Mouse (Mus musculus) hindbrain, embryonic 11.5 days (tissue): ENCODE data around the gene Nfkbia. TPM values are rescaled to one million over a fixed set of nuclear protein-coding genes. Genes with fewer than 3 reads are reported as not detected.

Source experiments
- ATAC-seq: fragments of 200-750 bp; cut with Nextera tagmentation; 2 replicates; pipeline ENCODE4 v1.8.0; 2017; ENCODE audit warnings: mild to moderate bottlenecking, moderate TSS enrichment, moderate library complexity; ENCODE audit not compliant: low FRiP score
- DNase-seq: peaks from one replicate; pipeline ENCODE4 v3.0.0-alpha.2; 2015; ENCODE audit warnings: low spot score
- H3K27ac ChIP-seq: fragments of 300-500 bp; sonication (generic); 2 replicates; pipeline ENCODE4 v1.5.1; 2014; ENCODE audit warnings: mild to moderate bottlenecking, low read depth, low read length
- H3K27me3 ChIP-seq: fragments of 300-500 bp; sonication (generic); 2 replicates; pipeline ENCODE4 v1.6.1; 2014; ENCODE audit warnings: mild to moderate bottlenecking, low read length, moderate library complexity, mixed read lengths; ENCODE audit not compliant: control insufficient read depth, insufficient read depth
- H3K36me3 ChIP-seq: fragments of 300-500 bp; sonication (generic); 2 replicates; pipeline ENCODE4 v1.6.1; 2014; ENCODE audit warnings: mild to moderate bottlenecking, low read length, moderate library complexity, mixed read lengths; ENCODE audit not compliant: control insufficient read depth, insufficient read depth
- H3K4me1 ChIP-seq: fragments of 300-500 bp; sonication (generic); replicated peaks from 2 replicates; pipeline ENCODE4 v1.6.1; 2014; ENCODE audit warnings: low read length, mixed read lengths; ENCODE audit not compliant: control insufficient read depth, insufficient read depth
- H3K4me2 ChIP-seq: fragments of 300-500 bp; sonication (generic); replicated peaks from 2 replicates; pipeline ENCODE4 v1.6.1; 2014; ENCODE audit warnings: mild to moderate bottlenecking, low read depth, low read length
- H3K4me3 ChIP-seq: fragments of 300-500 bp; sonication (generic); 2 replicates; pipeline ENCODE4 v1.5.1; 2014; ENCODE audit warnings: low read depth, low read length
- H3K9ac ChIP-seq: fragments of 300-500 bp; sonication (generic); 2 replicates; pipeline ENCODE4 v1.6.1; 2014; ENCODE audit warnings: low read depth, low read length
- H3K9me3 ChIP-seq: fragments of 300-500 bp; sonication (generic); 2 replicates; pipeline ENCODE4 v1.6.1; 2016; ENCODE audit warnings: low read length; ENCODE audit not compliant: control insufficient read depth
- WGBS: fragments of 180-500 bp; shearing (Covaris S2); extraction: QIAGEN DNeasy Blood & Tissue Kit; methylation state at CpG from one replicate; pipeline ENCODE4 v1.1.7; 2014; 5-methylcytosine and 5-hydroxymethylcytosine counted together
- polyA plus RNA-seq: library from polyadenylated mRNA; unstranded; fragments of >200 nt; fragmentation: Nextera tagmentation; extraction: Ambion mirVana; gene quantifications from 2 replicates; pipeline ENCODE4 v1.2.1, GENCODE M21; 2014

Gene Nfkbia
- polyA plus RNA-seq, 1 experiment from 2014 or later, result 46.9 TPM

- peak overlapping the region; percentile 78 for H3K4me2 ChIP-seq
- H3K27ac ChIP-seq, result peak overlapping the region; percentile 99
- 0% methylated on average over 12 of the region's 12 CpGs for WGBS
- H3K36me3 ChIP-seq, result no peaks in the 10 kb centered on the region
- no peak for ATAC-seq
- peak overlapping the region; percentile 93 for H3K9ac ChIP-seq
- peak overlapping the region; percentile 85 for H3K4me3 ChIP-seq
- no peaks in the 10 kb centered on the region for H3K4me1 ChIP-seq
- no peak for DNase-seq
- H3K9me3 ChIP-seq, result no peaks in the 10 kb centered on the region
- no peaks in the 10 kb centered on the region for H3K27me3 ChIP-seq
Measured at GRCm38 (mm10) chr12:55492941-55493340, 494 bp upstream of the Nfkbia start.

- Histone ChIP-seq H3K4me2 (peak overlapping the region; percentile 78), H3K4me1 (no peaks in the 10 kb centered on the region), H3K9ac (peak overlapping the region; percentile 93), H3K4me3 (peak overlapping the region; percentile 85), H3K27ac (peak overlapping the region; percentile 99), H3K27me3 (no peaks in the 10 kb centered on the region), H3K9me3 (no peaks in the 10 kb centered on the region), H3K36me3 (no peaks in the 10 kb centered on the region)
- DNase-seq (peak; percentile 90), ATAC-seq (peak; percentile 87)
- WGBS, result 3% methylated on average over 31 of the region's 57 CpGs
Measured at GRCm38 (mm10) chr12:55491516-55492183, 797 bp downstream of the Nfkbia start.

- H3K9ac ChIP-seq, result no peak overlapping the region
- WGBS, result 88% methylated on average over 13 of the region's 13 CpGs
- H3K36me3 ChIP-seq, result no peaks in the 10 kb centered on the region
- H3K4me2 ChIP-seq, result peak overlapping the region; percentile 78
- no peaks in the 10 kb centered on the region for H3K27me3 ChIP-seq
- peak overlapping the region; percentile 85 for H3K4me3 ChIP-seq
- H3K27ac ChIP-seq, result no peak overlapping the region
- no peak for ATAC-seq
- no peaks in the 10 kb centered on the region for H3K9me3 ChIP-seq
- H3K4me1 ChIP-seq, result no peaks in the 10 kb centered on the region
- no peak for DNase-seq
Measured at GRCm38 (mm10) chr12:55490722-55491449, 1.6 kb downstream of the Nfkbia start.

DNA sequence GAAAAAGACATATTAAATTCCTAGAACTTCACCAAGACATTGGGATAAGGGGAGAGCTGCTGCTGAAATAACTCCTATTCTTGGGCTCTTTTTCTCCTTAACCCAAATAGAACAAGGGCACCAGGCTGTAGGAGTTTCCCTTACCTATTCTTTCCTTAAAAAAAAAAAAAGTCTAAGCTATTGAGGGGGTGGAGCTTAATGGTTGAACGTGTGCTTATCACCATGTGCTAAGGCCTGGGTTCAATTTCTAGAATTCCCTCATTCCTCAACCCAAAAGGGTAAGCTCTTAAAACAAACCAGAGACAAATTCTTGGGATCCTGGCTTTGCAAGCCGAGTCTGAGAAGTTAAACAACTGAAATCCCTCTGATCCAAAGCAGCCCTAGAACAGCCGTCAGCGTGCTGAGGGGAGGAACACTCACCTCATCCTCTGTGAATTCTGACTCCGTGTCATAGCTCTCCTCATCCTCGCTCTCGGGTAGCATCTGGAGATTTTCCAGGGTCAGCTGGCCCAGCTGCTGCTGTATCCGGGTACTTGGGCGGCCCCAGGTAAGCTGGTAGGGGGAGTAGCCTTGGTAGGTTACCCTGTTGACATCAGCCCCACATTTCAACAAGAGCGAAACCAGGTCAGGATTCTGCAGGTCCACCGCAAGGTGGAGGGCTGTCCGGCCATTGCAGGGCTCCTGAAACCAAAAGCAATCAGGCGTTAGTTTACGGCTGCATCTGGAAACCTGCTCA is 2.3 kb downstream of the Nfkbia start:
- 87% methylated on average over 14 of the region's 14 CpGs for WGBS
- Histone ChIP-seq H3K9ac (no peak overlapping the region), H3K27me3 (no peaks in the 10 kb centered on the region), H3K4me1 (no peaks in the 10 kb centered on the region), H3K27ac (no peak overlapping the region), H3K4me2 (no peak overlapping the region), H3K4me3 (no peak overlapping the region), H3K36me3 (no peaks in the 10 kb centered on the region), H3K9me3 (no peaks in the 10 kb centered on the region)
- DNase-seq (no peak), ATAC-seq (no peak)

GRCm38 (mm10) chr12:55488661-55489447 is 3.6 kb downstream of the Nfkbia start:
- 87% methylated on average over 13 of the region's 13 CpGs for WGBS

GRCm38 (mm10) chr12:55487843-55488660 is 4.4 kb downstream of the Nfkbia start:
- Histone ChIP-seq H3K4me3 (no peak overlapping the region), H3K27ac (no peak overlapping the region), H3K9me3 (no peaks in the 10 kb centered on the region), H3K4me1 (no peaks in the 10 kb centered on the region), H3K27me3 (no peaks in the 10 kb centered on the region), H3K4me2 (no peak overlapping the region), H3K9ac (no peak overlapping the region), H3K36me3 (no peaks in the 10 kb centered on the region)
- 93% methylated on average over 7 of the region's 7 CpGs for WGBS
- DNase-seq, result no peak
- no peak for ATAC-seq

More at GRCm38 (mm10) chr12:55488661-55489447, 3.6 kb downstream of the Nfkbia start:
- DNase-seq, result no peak
- no peak for ATAC-seq
- H3K4me2 ChIP-seq, result no peak overlapping the region
- no peaks in the 10 kb centered on the region for H3K9me3 ChIP-seq
- H3K4me1 ChIP-seq, result no peaks in the 10 kb centered on the region
- no peaks in the 10 kb centered on the region for H3K27me3 ChIP-seq
- H3K9ac ChIP-seq, result no peak overlapping the region
- H3K36me3 ChIP-seq, result no peaks in the 10 kb centered on the region
- H3K27ac ChIP-seq, result no peak overlapping the region
- H3K4me3 ChIP-seq, result no peak overlapping the region

GRCm38 (mm10) chr12:55486923-55487674 is 5.3 kb downstream of the Nfkbia start:
- ATAC-seq (no peak), DNase-seq (no peak)
- H3K4me1 ChIP-seq, result no peaks in the 10 kb centered on the region
- H3K4me2 ChIP-seq, result no peak overlapping the region
- no peaks in the 10 kb centered on the region for H3K27me3 ChIP-seq
- H3K9ac ChIP-seq, result no peak overlapping the region
- no peaks in the 10 kb centered on the region for H3K36me3 ChIP-seq
- 78% methylated on average over 18 of the region's 18 CpGs for WGBS
- H3K4me3 ChIP-seq, result no peak overlapping the region
- H3K9me3 ChIP-seq, result no peaks in the 10 kb centered on the region
- H3K27ac ChIP-seq, result no peak overlapping the region
